Mouse (Mus musculus) ES-E14 (cell line): ENCODE data around the gene Fes.

Experiments
- HCFC1 ChIP-seq: IDR thresholded peaks from 2 replicates; pipeline ENCODE4 v1.6.1; 2012; ENCODE audit warnings: low read length, inconsistent platforms, borderline replicate concordance; ENCODE audit not compliant: insufficient read depth
- ZC3H11A ChIP-seq: IDR thresholded peaks from 2 replicates; pipeline ENCODE4 v1.6.1; 2012; ENCODE audit warnings: low read depth, mild to moderate bottlenecking, inconsistent platforms, low read length, borderline replicate concordance

DNA sequence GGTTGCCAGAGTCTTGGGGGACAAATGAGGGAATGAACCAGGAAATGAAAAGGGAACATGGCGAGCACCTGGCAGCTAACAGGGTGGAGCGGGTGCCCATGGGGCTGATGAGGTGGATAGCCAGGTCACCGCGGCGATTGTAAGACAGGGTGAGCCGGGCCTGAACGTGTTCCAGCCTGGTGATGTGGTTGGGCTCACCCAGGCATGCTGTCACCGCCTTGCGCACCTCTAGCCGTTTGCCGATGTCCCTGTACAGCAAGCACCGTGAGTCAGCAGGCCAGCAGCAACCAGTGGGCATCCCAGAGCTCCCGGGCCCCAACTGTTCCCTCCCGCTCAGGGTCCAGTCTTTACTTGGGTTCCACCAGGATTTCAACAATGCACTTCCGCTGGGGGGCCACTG, 4.4 kb upstream of the Fes start:
- no peak for TF ChIP-seq ZC3H11A
- no peak for TF ChIP-seq HCFC1
